Mouse (Mus musculus): ENCODE data around the gene Als2. TPM values are rescaled to one million over a fixed set of nuclear protein-coding genes. Genes with fewer than 3 reads are reported as not detected.

Gene Als2
- 13.4 and 16.5 TPM in 2 replicates for total RNA-seq (2012; rRNA removed)
- 25.0 and 27.5 TPM in 2 replicates for total RNA-seq (2014; rRNA removed)
- polyA plus RNA-seq (2012; ENCODE audit: insufficient read length, low read depth), result 41.0 and 42.6 TPM in 2 replicates

GRCm38 (mm10) chr1:59236856-59237441 lies at the start of gene Als2:
Als2 (minus strand) TSS chr1:59237231.
- Histone ChIP-seq H3K4me1 (ENCODE audit: control insufficient read depth in 1 of 2, insufficient read depth in 2 of 2) (peaks cover 3 to 14% of the 10 kb centered on the region in 2 experiments; a peak in 1 of 4 replicates), H3K4me3 (replicated peaks in 1 of 3; ENCODE audit: low read depth in 2 of 3, low read length in 2 of 3, poor library complexity in 1 of 3) (peak within 1 kb of the TSS; percentile 68 to 89 (median 74)), H3K9me3 (replicated peaks; ENCODE audit: low read length) (peaks cover 5% of the 10 kb centered on the region), H3K79me2 (replicated peaks; ENCODE audit: control insufficient read depth, extremely low read depth, insufficient read depth, poor library complexity, severe bottlenecking) (no peaks in the 10 kb centered on the region; the same call in 1 of the 2 replicates), H3K27me3 (replicated peaks) (no peaks in the 10 kb centered on the region), H3K9ac (ENCODE audit: insufficient read depth, low read depth) (peak within 1 kb of the TSS; percentile 65), H3K4me2 (ENCODE audit: insufficient read depth, low read depth, poor library complexity, severe bottlenecking) (peak within 1 kb of the TSS; percentile 65), H3K36me3 (replicated peaks in 1 of 2; ENCODE audit: control insufficient read depth in 1 of 2, insufficient read depth in 1 of 2, low read length in 1 of 2) (no peaks in the 10 kb centered on the region), H3K27ac (ENCODE audit: insufficient read depth, low read depth) (peak within 1 kb of the TSS; percentile 28)
- TF ChIP-seq ELF1 (IDR thresholded peaks at IDR 0.05; ENCODE audit: low read depth, low read length) (peak; percentile 3; the same call in 1 of the 2 replicates), TCF12 (IDR thresholded peaks at IDR 0.05; ENCODE audit: low read depth, low read length) (0 out of 2 replicates have a peak, but pooled peaks have one; percentile 37), USF1 (IDR thresholded peaks at IDR 0.05; ENCODE audit: low read depth, low read length) (peak; percentile 51; the same call in 1 of the 2 replicates), ZC3H11A (IDR thresholded peaks at IDR 0.05; ENCODE audit: low read depth, low read length) (no peak), NELFE (IDR thresholded peaks at IDR 0.05; ENCODE audit: low read depth, low read length) (peak; percentile 60; the same call in 1 of the 2 replicates), MEF2A (IDR thresholded peaks at IDR 0.05; ENCODE audit: borderline replicate concordance, low read depth, low read length) (0 out of 2 replicates have a peak, but pooled peaks have one; percentile 13), PAX5 (IDR thresholded peaks at IDR 0.05; ENCODE audit: low read length) (no peak), HCFC1 (IDR thresholded peaks at IDR 0.05; ENCODE audit: low read depth, low read length) (peak; percentile 73), KAT2A (IDR thresholded peaks at IDR 0.05; ENCODE audit: insufficient replicate concordance, low read length) (0 out of 2 replicates have a peak, but pooled peaks have one; percentile 30), IRF4 (IDR thresholded peaks at IDR 0.05; ENCODE audit: low read depth, low read length) (peak; percentile 18; the same call in 1 of the 2 replicates), EP300 (IDR thresholded peaks at IDR 0.05; ENCODE audit: low read length) (no peak), SIN3A (IDR thresholded peaks at IDR 0.05; ENCODE audit: low read length) (peak; percentile 10; the same call in 1 of the 2 replicates), MAZ (IDR thresholded peaks at IDR 0.05; ENCODE audit: low read depth, low read length) (0 out of 2 replicates have a peak, but pooled peaks have one; percentile 21), POLR2A (IDR thresholded peaks at IDR 0.05; ENCODE audit: low read depth, low read length) (peak; percentile 69; the same call in 1 of the 2 replicates), ZMIZ1 (IDR thresholded peaks at IDR 0.05; ENCODE audit: low read depth, low read length) (no peak)
- peak; percentile 97 for DNase-seq (ENCODE audit: extremely low read depth)
- dilution Hi-C loops (cut with MboI; ENCODE audit: extremely low pct_ligation_motif_present, extremely low pct_unique_long_range_greater_than_20kb, low sequenced_read_pairs), result no loop called here
- in situ Hi-C loops (cut with MboI; ENCODE audit: low pct_ligation_motif_present, low pct_unique_long_range_greater_than_20kb, low sequenced_read_pairs), result loop anchor here (5.0 to 25.0 kb wide), 4 partner anchors 90 to 450 kb away; partner anchors contain the start of gene Casp8

DNA sequence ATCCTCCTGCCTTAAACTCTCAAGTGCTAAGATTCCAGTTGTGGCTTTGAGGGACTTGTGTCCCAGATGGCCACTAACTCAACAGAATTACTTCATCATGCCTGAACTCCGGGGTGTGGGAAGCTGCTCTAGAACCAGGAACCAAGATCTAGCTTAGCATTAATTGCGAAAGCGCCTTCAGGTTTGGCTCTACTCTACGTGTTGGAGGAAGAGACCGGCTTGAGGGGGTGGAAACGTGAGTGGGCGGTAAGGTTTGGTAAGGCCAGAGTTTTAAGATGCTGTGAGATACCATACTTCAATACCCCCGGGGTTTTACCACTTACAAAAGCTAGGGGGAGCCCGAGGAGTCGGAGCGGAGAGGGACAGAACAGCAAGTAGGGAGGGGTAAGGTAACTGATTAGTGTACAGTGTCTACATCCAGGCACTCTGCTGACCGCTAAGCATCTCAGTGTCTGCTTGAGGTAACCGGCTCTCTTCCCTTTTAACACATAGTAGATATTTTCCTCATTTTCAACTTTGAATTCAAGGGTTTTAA lies 49.4 kb upstream of the Als2 start:
- Histone ChIP-seq H3K27ac (ENCODE audit: insufficient read depth, low read depth) (no peak overlapping the region), H3K4me1 (ENCODE audit: control insufficient read depth in 1 of 2, insufficient read depth in 2 of 2) (no peaks in the 10 kb centered on the region), H3K79me2 (replicated peaks; ENCODE audit: control insufficient read depth, extremely low read depth, insufficient read depth, poor library complexity, severe bottlenecking) (no peaks in the 10 kb centered on the region), H3K4me2 (ENCODE audit: insufficient read depth, low read depth, poor library complexity, severe bottlenecking) (no peak overlapping the region), H3K9ac (ENCODE audit: insufficient read depth, low read depth) (no peak overlapping the region), H3K9me3 (replicated peaks; ENCODE audit: low read length) (no peaks in the 10 kb centered on the region), H3K36me3 (replicated peaks in 1 of 2; ENCODE audit: control insufficient read depth in 1 of 2, insufficient read depth in 1 of 2, low read length in 1 of 2) (no peaks in the 10 kb centered on the region), H3K27me3 (replicated peaks) (no peaks in the 10 kb centered on the region), H3K4me3 (replicated peaks in 1 of 3; ENCODE audit: low read depth in 2 of 3, low read length in 2 of 3, poor library complexity in 1 of 3) (no peak overlapping the region)
- TF ChIP-seq SMC3 (IDR thresholded peaks at IDR 0.05; ENCODE audit: low read depth, low read length), result peak; percentile 45
- TF ChIP-seq CTCF (conservative IDR thresholded peaks at IDR 0.05 in 1 of 2, IDR thresholded peaks at IDR 0.05 in 1 of 2; ENCODE audit: low read depth in 2 of 2, low read length in 2 of 2), result peak; percentile 28 to 66
- no peak for TF ChIP-seq JUN (IDR thresholded peaks at IDR 0.05; ENCODE audit: insufficient read depth, low read depth, low read length)
- peak; percentile 48 for TF ChIP-seq RAD21 (IDR thresholded peaks at IDR 0.05; ENCODE audit: low read depth, low read length)
- TF ChIP-seq CHD2 (IDR thresholded peaks at IDR 0.05; ENCODE audit: low read length), result no peak
- no peak for TF ChIP-seq TCF12 (IDR thresholded peaks at IDR 0.05; ENCODE audit: low read depth, low read length)
- TF ChIP-seq ELF1 (IDR thresholded peaks at IDR 0.05; ENCODE audit: low read depth, low read length), result no peak
- no peak for TF ChIP-seq MXI1 (IDR thresholded peaks at IDR 0.05; ENCODE audit: low read depth, low read length)
- dilution Hi-C loops (cut with MboI; ENCODE audit: extremely low pct_ligation_motif_present, extremely low pct_unique_long_range_greater_than_20kb, low sequenced_read_pairs), result no loop called here
- in situ Hi-C loops (cut with MboI; ENCODE audit: low pct_ligation_motif_present, low pct_unique_long_range_greater_than_20kb, low sequenced_read_pairs), result no loop called here
- peak; percentile 41 for DNase-seq (ENCODE audit: extremely low read depth)
